Mouse (Mus musculus): ENCODE data around the gene Greb1. TPM values are rescaled to one million over a fixed set of nuclear protein-coding genes. Genes with fewer than 3 reads are reported as not detected.

The Greb1 gene
- 113 TPM for polyA plus RNA-seq (2014; fragmentation: Illumina TruSeq; extraction: RNeasy Lipid Tissue Mini Kit (QIAGEN cat#74804))

GRCm38 (mm10) chr12:16800259-16800958 is at the start of gene Greb1:
Gene Greb1, minus strand, starts transcription at chr12:16800886.

GRCm38 (mm10) chr12:16810525-16811431 is 10.1 kb upstream of the Greb1 start, which contains the start of gene E2f6:
Gene E2f6, plus strand, starts transcription at chr12:16810963.

GRCm38 (mm10) chr12:16653332-16654093 is 147.2 kb downstream of the Greb1 start, which contains the start of gene Ntsr2:
Gene Ntsr2, plus strand, starts transcription at chr12:16653382.

Other genes starting within 250 kb of the Greb1 start
- gene Lpin1, start 189.9 kb downstream of the Greb1 start, polyA plus RNA-seq (2014; fragmentation: Illumina TruSeq; extraction: RNeasy Lipid Tissue Mini Kit (QIAGEN cat#74804)) = 10.5 TPM
- not detected for gene Ntsr2, start 147.5 kb downstream of the Greb1 start, polyA plus RNA-seq (2014; fragmentation: Illumina TruSeq; extraction: RNeasy Lipid Tissue Mini Kit (QIAGEN cat#74804))
- 59.5 TPM for gene E2f6, start 10.1 kb upstream of the Greb1 start, polyA plus RNA-seq (2014; fragmentation: Illumina TruSeq; extraction: RNeasy Lipid Tissue Mini Kit (QIAGEN cat#74804))
- gene Rock2, start 94.0 kb upstream of the Greb1 start, polyA plus RNA-seq (2014; fragmentation: Illumina TruSeq; extraction: RNeasy Lipid Tissue Mini Kit (QIAGEN cat#74804)) = 215 TPM
- gene Pqlc3, start 199.5 kb upstream of the Greb1 start, polyA plus RNA-seq (2014; fragmentation: Illumina TruSeq; extraction: RNeasy Lipid Tissue Mini Kit (QIAGEN cat#74804)) = 23.6 TPM
- gene 2410004P03Rik, start 210.8 kb upstream of the Greb1 start, polyA plus RNA-seq (2014; fragmentation: Illumina TruSeq; extraction: RNeasy Lipid Tissue Mini Kit (QIAGEN cat#74804)) = 1.7 TPM

All from ovary, adult 10 weeks (tissue).